Mouse (Mus musculus): ENCODE data around the gene Map2.

The Map2 gene

GRCm38 (mm10) chr1:66175041-66175665 lies at the start of gene Map2:
Map2 (plus strand) TSS chr1:66175273.
- WGBS = under 1% methylated on average over 56 of the region's 61 CpGs

- 82% methylated on average over 1 of the region's 1 CpGs for WGBS
Measured at GRCm38 (mm10) chr1:66140686-66141085, 34.4 kb upstream of the Map2 start.

- 84% methylated on average over 3 of the region's 3 CpGs for WGBS
Measured at GRCm38 (mm10) chr1:66145180-66145579, 29.9 kb upstream of the Map2 start.

- whole genome bisulfite sequencing = 46% methylated on average over 2 of the region's 2 CpGs
Measured at GRCm38 (mm10) chr1:66148825-66149514, 26.1 kb upstream of the Map2 start.

GRCm38 (mm10) chr1:66150806-66151205 lies 24.3 kb upstream of the Map2 start:
- 69% methylated on average over 3 of the region's 3 CpGs for WGBS

- 69% methylated on average over 2 of the region's 2 CpGs for WGBS
Measured at GRCm38 (mm10) chr1:66157135-66157534, 17.9 kb upstream of the Map2 start.

GRCm38 (mm10) chr1:66164648-66165047 lies 10.4 kb upstream of the Map2 start:
- WGBS = 38% methylated on average over 2 of the region's 2 CpGs

GRCm38 (mm10) chr1:66168722-66169121 lies 6.4 kb upstream of the Map2 start:
- 70% methylated on average over 5 of the region's 5 CpGs for WGBS

GRCm38 (mm10) chr1:66172127-66172526 lies 2.9 kb upstream of the Map2 start:
- WGBS = 56% methylated on average over 3 of the region's 3 CpGs

GRCm38 (mm10) chr1:66173630-66174029 lies 1.4 kb upstream of the Map2 start:
- WGBS = 56% methylated on average over 5 of the region's 5 CpGs

- WGBS = 10% methylated on average over 9 of the region's 9 CpGs
Measured at GRCm38 (mm10) chr1:66176012-66176837, 1.2 kb downstream of the Map2 start.

- 28% methylated on average over 2 of the region's 2 CpGs for WGBS
Measured at GRCm38 (mm10) chr1:66176838-66177105, 1.7 kb downstream of the Map2 start.

GRCm38 (mm10) chr1:66177489-66178170 lies 2.6 kb downstream of the Map2 start:
- 20% methylated on average over 4 of the region's 4 CpGs for WGBS

GRCm38 (mm10) chr1:66187016-66187681 lies 12.1 kb downstream of the Map2 start:
- WGBS = 29% methylated on average over 12 of the region's 12 CpGs

GRCm38 (mm10) chr1:66192401-66192800 lies 17.3 kb downstream of the Map2 start:
- 93% methylated on average over 1 of the region's 1 CpGs for WGBS

GRCm38 (mm10) chr1:66192891-66193290 lies 17.8 kb downstream of the Map2 start:
- 48% methylated on average over 2 of the region's 2 CpGs for WGBS

- WGBS = 49% methylated on average over 13 of the region's 13 CpGs
Measured at GRCm38 (mm10) chr1:66195040-66195726, 20.1 kb downstream of the Map2 start.

- WGBS = 50% methylated on average over 4 of the region's 4 CpGs
Measured at GRCm38 (mm10) chr1:66196240-66196639, 21.2 kb downstream of the Map2 start.

- WGBS = 43% methylated on average over 4 of the region's 4 CpGs
Measured at GRCm38 (mm10) chr1:66196716-66197115, 21.6 kb downstream of the Map2 start.

- 33% methylated on average over 2 of the region's 2 CpGs for WGBS
Measured at GRCm38 (mm10) chr1:66205517-66205916, 30.4 kb downstream of the Map2 start.

GRCm38 (mm10) chr1:66206904-66207303 lies 31.8 kb downstream of the Map2 start:
- 31% methylated on average over 3 of the region's 3 CpGs for WGBS

All from cerebral cortex, adult 2 months (tissue).